Mouse (Mus musculus): ENCODE measurements around the gene Inpp5a.

Inpp5a gene

GRCm38 (mm10) chr7:139537831-139538230 is 148.9 kb downstream of the Inpp5a start:
- no peak for DNase-seq (ENCODE audit: low spot score)

- no peak for DNase-seq (ENCODE audit: low spot score)
Measured at GRCm38 (mm10) chr7:139538541-139538940, 149.6 kb downstream of the Inpp5a start.

GRCm38 (mm10) chr7:139540601-139541000 is 151.7 kb downstream of the Inpp5a start:
- DNase-seq (ENCODE audit: low spot score), result no peak

- DNase-seq (ENCODE audit: low spot score), result no peak
Measured at GRCm38 (mm10) chr7:139541422-139541821, 152.5 kb downstream of the Inpp5a start.

- DNase-seq (ENCODE audit: low spot score), result no peak
Measured at GRCm38 (mm10) chr7:139544706-139545625, 156.1 kb downstream of the Inpp5a start.

- no peak for DNase-seq (ENCODE audit: low spot score)
Measured at GRCm38 (mm10) chr7:139547325-139547724, 158.4 kb downstream of the Inpp5a start.

GRCm38 (mm10) chr7:139550086-139550783 is 161.3 kb downstream of the Inpp5a start:
- DNase-seq (ENCODE audit: low spot score), result no peak

GRCm38 (mm10) chr7:139551519-139551918 is 162.6 kb downstream of the Inpp5a start:
- DNase-seq (ENCODE audit: low spot score), result no peak

- no peak for DNase-seq (ENCODE audit: low spot score)
Measured at GRCm38 (mm10) chr7:139556331-139556730, 167.4 kb downstream of the Inpp5a start.

- no peak for DNase-seq (ENCODE audit: low spot score)
Measured at GRCm38 (mm10) chr7:139556746-139557526, 168.0 kb downstream of the Inpp5a start.

GRCm38 (mm10) chr7:139559659-139560058 is 170.8 kb downstream of the Inpp5a start:
- no peak for DNase-seq (ENCODE audit: low spot score)

- DNase-seq (ENCODE audit: low spot score), result no peak
Measured at GRCm38 (mm10) chr7:139563425-139563824, 174.5 kb downstream of the Inpp5a start.

GRCm38 (mm10) chr7:139564161-139564560 is 175.3 kb downstream of the Inpp5a start:
- DNase-seq (ENCODE audit: low spot score), result no peak

- DNase-seq (ENCODE audit: low spot score), result no peak
Measured at GRCm38 (mm10) chr7:139565998-139566397, 177.1 kb downstream of the Inpp5a start.

- no peak for DNase-seq (ENCODE audit: low spot score)
Measured at GRCm38 (mm10) chr7:139566533-139566932, 177.6 kb downstream of the Inpp5a start.

GRCm38 (mm10) chr7:139570788-139571187 is 181.9 kb downstream of the Inpp5a start:
- no peak for DNase-seq (ENCODE audit: low spot score)

GRCm38 (mm10) chr7:139572665-139573064 is 183.8 kb downstream of the Inpp5a start:
- no peak for DNase-seq (ENCODE audit: low spot score)

GRCm38 (mm10) chr7:139576064-139576686 is 187.3 kb downstream of the Inpp5a start:
- no peak for DNase-seq (ENCODE audit: low spot score)

- DNase-seq (ENCODE audit: low spot score), result no peak
Measured at GRCm38 (mm10) chr7:139579261-139579905, 190.5 kb downstream of the Inpp5a start.

GRCm38 (mm10) chr7:139580851-139581775 is 192.2 kb downstream of the Inpp5a start:
- DNase-seq (ENCODE audit: low spot score), result no peak

Measured in spleen, adult 12 weeks (tissue).